Mouse (Mus musculus) intestine, embryonic 16.5 days (tissue): ENCODE measurements around the gene Gcm2. TPM values are rescaled to one million over a fixed set of nuclear protein-coding genes. Genes with fewer than 3 reads are reported as not detected.

Experiments
- ATAC-seq: fragments of 200-750 bp; cut with Nextera tagmentation; 2 replicates; pipeline ENCODE4 v1.8.0; 2017; ENCODE audit warnings: moderate TSS enrichment, moderate library complexity
- H3K27ac ChIP-seq: fragments of 300-500 bp; sonication (generic); 2 replicates; pipeline ENCODE4 v1.5.1; 2014; ENCODE audit warnings: mild to moderate bottlenecking, low read length
- H3K27me3 ChIP-seq: fragments of 300-500 bp; sonication (generic); replicated peaks from 2 replicates; pipeline ENCODE4 v1.6.1; 2014; ENCODE audit warnings: low read length, control low read depth, mixed read lengths; ENCODE audit not compliant: control insufficient read depth, insufficient read depth
- H3K36me3 ChIP-seq: fragments of 300-500 bp; sonication (generic); 2 replicates; pipeline ENCODE4 v1.6.1; 2014; ENCODE audit warnings: low read length, control low read depth; ENCODE audit not compliant: control insufficient read depth, insufficient read depth
- H3K4me1 ChIP-seq: fragments of 300-500 bp; sonication (generic); 2 replicates; pipeline ENCODE4 v1.6.1; 2014; ENCODE audit warnings: low read length, control low read depth, mixed read lengths; ENCODE audit not compliant: control insufficient read depth, insufficient read depth
- H3K4me2 ChIP-seq: fragments of 300-500 bp; sonication (generic); 2 replicates; pipeline ENCODE4 v1.6.1; 2014; ENCODE audit warnings: low read depth, low read length, control low read depth
- H3K4me3 ChIP-seq: fragments of 300-500 bp; sonication (generic); 2 replicates; pipeline ENCODE4 v1.5.1; 2014; ENCODE audit warnings: mild to moderate bottlenecking, low read length
- H3K9ac ChIP-seq: fragments of 300-500 bp; sonication (generic); 2 replicates; pipeline ENCODE4 v1.6.1; 2014; ENCODE audit warnings: low read depth, low read length
- H3K9me3 ChIP-seq: fragments of 300-500 bp; sonication (generic); 2 replicates; pipeline ENCODE4 v1.6.1; 2016; ENCODE audit warnings: low read length, control low read depth; ENCODE audit not compliant: control insufficient read depth
- WGBS: fragments of 180-500 bp; shearing (Covaris S2); extraction: QIAGEN DNeasy Blood & Tissue Kit; methylation state at CpG from one replicate; pipeline ENCODE4 v1.1.7; 2014; 5-methylcytosine and 5-hydroxymethylcytosine counted together
- polyA plus RNA-seq: library from polyadenylated mRNA; unstranded; fragments of >200 nt; fragmentation: Nextera tagmentation; extraction: Ambion mirVana; gene quantifications from 2 replicates; pipeline ENCODE4 v1.2.1, GENCODE M21; 2015

The Gcm2 gene
- polyA plus RNA-seq, result not detected in 2 replicates

GRCm38 (mm10) chr13:41110935-41111334 lies at the start of gene Gcm2:
TSS of gene Gcm2 (minus strand) at chr13:41111035.
- Histone ChIP-seq H3K4me1 (no peaks in the 10 kb centered on the region), H3K27me3 (no peaks in the 10 kb centered on the region), H3K27ac (no peak within 1 kb of the TSS), H3K4me3 (no peak within 1 kb of the TSS), H3K36me3 (no peaks in the 10 kb centered on the region), H3K9ac (no peak within 1 kb of the TSS), H3K9me3 (no peaks in the 10 kb centered on the region), H3K4me2 (no peak within 1 kb of the TSS)
- no peak for ATAC-seq
- 77% methylated on average over 3 of the region's 3 CpGs for WGBS

GRCm38 (mm10) chr13:41158426-41158825 lies 47.6 kb upstream of the Gcm2 start:
- no peak overlapping the region for H3K4me2 ChIP-seq
- no peaks in the 10 kb centered on the region for H3K27me3 ChIP-seq
- 56% methylated on average over 5 of the region's 5 CpGs for WGBS
- no peak overlapping the region for H3K4me3 ChIP-seq
- H3K27ac ChIP-seq, result no peak overlapping the region
- no peak for ATAC-seq
- H3K9me3 ChIP-seq, result no peaks in the 10 kb centered on the region
- H3K9ac ChIP-seq, result no peak overlapping the region
- no peaks in the 10 kb centered on the region for H3K36me3 ChIP-seq
- no peaks in the 10 kb centered on the region for H3K4me1 ChIP-seq

GRCm38 (mm10) chr13:41153146-41153545 lies 42.3 kb upstream of the Gcm2 start:
- no peaks in the 10 kb centered on the region for H3K27me3 ChIP-seq
- no peaks in the 10 kb centered on the region for H3K9me3 ChIP-seq
- no peaks in the 10 kb centered on the region for H3K4me1 ChIP-seq
- H3K9ac ChIP-seq, result no peak overlapping the region
- no peak overlapping the region for H3K4me2 ChIP-seq
- no peak overlapping the region for H3K4me3 ChIP-seq
- 79% methylated on average over 11 of the region's 11 CpGs for WGBS
- H3K36me3 ChIP-seq, result no peaks in the 10 kb centered on the region
- no peak for ATAC-seq
- H3K27ac ChIP-seq, result no peak overlapping the region

- H3K27ac ChIP-seq, result no peak overlapping the region
- H3K4me1 ChIP-seq, result no peaks in the 10 kb centered on the region
- H3K9me3 ChIP-seq, result no peaks in the 10 kb centered on the region
- no peak for ATAC-seq
- H3K4me2 ChIP-seq, result no peak overlapping the region
- no peak overlapping the region for H3K9ac ChIP-seq
- WGBS, result 79% methylated on average over 10 of the region's 10 CpGs
- H3K4me3 ChIP-seq, result no peak overlapping the region
- H3K36me3 ChIP-seq, result no peaks in the 10 kb centered on the region
- H3K27me3 ChIP-seq, result no peaks in the 10 kb centered on the region
Observed at GRCm38 (mm10) chr13:41146271-41146670, 35.4 kb upstream of the Gcm2 start.

GRCm38 (mm10) chr13:41145433-41145970 lies 34.7 kb upstream of the Gcm2 start:
- no peak for ATAC-seq
- H3K27me3 ChIP-seq, result no peaks in the 10 kb centered on the region
- H3K4me2 ChIP-seq, result no peak overlapping the region
- no peak overlapping the region for H3K9ac ChIP-seq
- no peaks in the 10 kb centered on the region for H3K9me3 ChIP-seq
- H3K36me3 ChIP-seq, result no peaks in the 10 kb centered on the region
- H3K4me1 ChIP-seq, result no peaks in the 10 kb centered on the region
- WGBS, result 68% methylated on average over 6 of the region's 6 CpGs
- H3K4me3 ChIP-seq, result no peak overlapping the region
- H3K27ac ChIP-seq, result no peak overlapping the region

GRCm38 (mm10) chr13:41134901-41135300 lies 24.1 kb upstream of the Gcm2 start:
- WGBS, result 13% methylated on average over 6 of the region's 6 CpGs
- Histone ChIP-seq H3K4me2 (no peak overlapping the region), H3K4me3 (no peak overlapping the region), H3K36me3 (no peaks in the 10 kb centered on the region), H3K27ac (no peak overlapping the region), H3K9ac (no peak overlapping the region), H3K4me1 (no peaks in the 10 kb centered on the region; the same call in 1 of the 2 replicates), H3K27me3 (no peaks in the 10 kb centered on the region), H3K9me3 (no peaks in the 10 kb centered on the region)
- no peak for ATAC-seq

- no peak for ATAC-seq
- Histone ChIP-seq H3K27me3 (no peaks in the 10 kb centered on the region), H3K9ac (no peak overlapping the region), H3K4me3 (no peak overlapping the region), H3K4me1 (no peaks in the 10 kb centered on the region; the same call in 1 of the 2 replicates), H3K36me3 (no peaks in the 10 kb centered on the region), H3K9me3 (no peaks in the 10 kb centered on the region), H3K4me2 (no peak overlapping the region), H3K27ac (no peak overlapping the region)
- WGBS, result 86% methylated on average over 8 of the region's 8 CpGs
Observed at GRCm38 (mm10) chr13:41129061-41129460, 18.2 kb upstream of the Gcm2 start.

GRCm38 (mm10) chr13:41128326-41128725 lies 17.5 kb upstream of the Gcm2 start:
- no peaks in the 10 kb centered on the region for H3K36me3 ChIP-seq
- WGBS, result 85% methylated on average over 8 of the region's 8 CpGs
- H3K9ac ChIP-seq, result no peak overlapping the region
- no peaks in the 10 kb centered on the region for H3K9me3 ChIP-seq
- ATAC-seq, result no peak
- H3K4me2 ChIP-seq, result no peak overlapping the region
- H3K4me3 ChIP-seq, result no peak overlapping the region
- H3K4me1 ChIP-seq, result no peaks in the 10 kb centered on the region; the same call in 1 of the 2 replicates
- H3K27me3 ChIP-seq, result no peaks in the 10 kb centered on the region
- no peak overlapping the region for H3K27ac ChIP-seq

- no peaks in the 10 kb centered on the region for H3K27me3 ChIP-seq
- no peak overlapping the region for H3K9ac ChIP-seq
- no peaks in the 10 kb centered on the region for H3K4me1 ChIP-seq
- no peaks in the 10 kb centered on the region for H3K36me3 ChIP-seq
- H3K4me2 ChIP-seq, result no peak overlapping the region
- no peaks in the 10 kb centered on the region for H3K9me3 ChIP-seq
- no peak for ATAC-seq
- WGBS, result 83% methylated on average over 6 of the region's 6 CpGs
- H3K27ac ChIP-seq, result no peak overlapping the region
- no peak overlapping the region for H3K4me3 ChIP-seq
Observed at GRCm38 (mm10) chr13:41123666-41124225, 12.9 kb upstream of the Gcm2 start.
